Mouse (Mus musculus): ENCODE results near the gene Zswim4. TPM values are rescaled to one million over a fixed set of nuclear protein-coding genes. Genes with fewer than 3 reads are reported as not detected.

Zswim4 gene
- polyA plus RNA-seq, 1 experiment from 2014 or later, result 16.0 TPM

DNA sequence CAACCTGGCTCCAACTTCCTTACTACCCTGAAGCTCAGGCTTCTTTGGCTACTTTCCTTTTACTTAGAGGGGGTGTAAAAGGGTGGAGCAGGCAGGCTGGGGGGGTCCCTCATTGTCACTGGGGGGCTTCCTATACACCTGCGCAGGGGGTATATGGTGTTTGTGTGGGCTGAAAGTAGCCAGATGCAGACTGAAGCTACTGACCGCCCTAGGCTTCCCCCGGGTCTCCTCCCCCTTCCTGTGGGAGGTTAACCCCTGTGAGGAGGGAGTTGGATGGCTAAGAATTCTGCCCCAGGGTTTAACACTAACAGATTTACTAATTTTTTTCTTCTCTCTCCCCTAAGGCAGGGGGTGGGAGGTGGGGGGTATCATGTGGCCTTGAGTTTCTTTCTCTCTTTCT lies 60.3 kb downstream of the Zswim4 start:
- Histone ChIP-seq H3K36me3 (peaks cover 41% of the 10 kb centered on the region), H3K27ac (replicated peaks) (no peak overlapping the region), H3K27me3 (replicated peaks) (no peaks in the 10 kb centered on the region), H3K9ac (replicated peaks) (no peak overlapping the region), H3K4me1 (peaks cover 49% of the 10 kb centered on the region), H3K4me2 (no peak overlapping the region), H3K4me3 (replicated peaks) (no peak overlapping the region), H3K9me3 (replicated peaks) (no peaks in the 10 kb centered on the region)
- no peak for ATAC-seq (ENCODE audit: low FRiP score)
- 48% methylated on average over 3 of the region's 3 CpGs for WGBS

GRCm38 (mm10) chr8:84173861-84174260 lies 63.0 kb downstream of the Zswim4 start:
- WGBS, result 88% methylated on average over 6 of the region's 6 CpGs
- H3K9me3 ChIP-seq (replicated peaks), result no peaks in the 10 kb centered on the region
- ATAC-seq (ENCODE audit: low FRiP score), result no peak
- no peak overlapping the region for H3K9ac ChIP-seq (replicated peaks)
- H3K36me3 ChIP-seq, result peaks cover 53% of the 10 kb centered on the region
- H3K4me1 ChIP-seq, result peaks cover 22% of the 10 kb centered on the region
- no peaks in the 10 kb centered on the region for H3K27me3 ChIP-seq (replicated peaks)
- no peak overlapping the region for H3K27ac ChIP-seq (replicated peaks)
- H3K4me2 ChIP-seq, result no peak overlapping the region
- H3K4me3 ChIP-seq (replicated peaks), result no peak overlapping the region

DNA sequence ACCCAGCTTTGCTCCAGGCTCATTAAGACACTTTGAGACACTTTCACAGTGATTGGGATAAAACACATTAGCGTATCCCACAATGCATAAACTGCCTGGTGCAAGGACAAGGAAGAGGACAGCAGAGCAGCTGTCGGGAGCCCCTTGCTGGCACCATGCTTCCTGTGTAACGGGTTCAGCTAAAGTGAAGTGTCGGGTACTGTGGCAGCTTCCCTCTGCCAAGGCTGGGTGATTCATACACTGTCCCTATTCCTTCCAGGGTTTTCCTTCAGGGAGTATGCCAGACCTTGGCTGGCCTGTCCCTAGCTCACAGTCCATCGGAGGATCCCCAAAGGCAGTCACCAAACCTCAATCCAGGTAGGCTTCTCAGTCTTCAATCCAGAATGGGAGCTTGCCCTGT lies 66.8 kb downstream of the Zswim4 start:
- Histone ChIP-seq H3K4me1 (0 out of 2 replicates have a peak, but pooled peaks cover 4% of the 10 kb centered on the region), H3K27ac (replicated peaks) (no peak overlapping the region), H3K27me3 (replicated peaks) (no peaks in the 10 kb centered on the region), H3K9ac (replicated peaks) (no peak overlapping the region), H3K36me3 (peaks cover 40% of the 10 kb centered on the region), H3K4me2 (no peak overlapping the region), H3K4me3 (replicated peaks) (no peak overlapping the region), H3K9me3 (replicated peaks) (no peaks in the 10 kb centered on the region)
- 86% methylated on average over 5 of the region's 5 CpGs for WGBS
- ATAC-seq (ENCODE audit: low FRiP score), result no peak

DNA sequence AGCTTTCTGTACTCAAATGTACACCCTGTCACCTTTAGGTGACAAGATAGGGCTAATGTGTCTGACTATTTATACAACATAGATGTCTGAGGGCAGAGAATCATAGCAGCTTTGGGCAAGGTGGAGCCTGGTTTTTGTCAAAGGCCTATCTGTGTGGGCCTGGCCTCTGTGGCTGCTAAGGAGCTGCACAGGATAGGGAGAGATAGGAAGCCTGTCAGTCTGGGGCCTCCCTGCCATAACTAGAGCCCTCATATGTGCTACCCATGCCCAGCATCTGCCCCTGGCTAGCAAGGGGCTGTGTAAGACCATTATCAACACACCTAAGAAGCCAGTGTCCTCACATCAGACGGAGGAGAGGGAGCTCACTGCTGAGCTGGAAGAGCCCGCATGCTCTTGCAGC lies 69.2 kb downstream of the Zswim4 start:
- WGBS, result 84% methylated on average over 2 of the region's 2 CpGs
- peaks cover 24% of the 10 kb centered on the region for H3K36me3 ChIP-seq
- no peak for ATAC-seq (ENCODE audit: low FRiP score)
- H3K4me2 ChIP-seq, result no peak overlapping the region
- no peak overlapping the region for H3K4me3 ChIP-seq (replicated peaks)
- no peaks in the 10 kb centered on the region for H3K27me3 ChIP-seq (replicated peaks)
- H3K9me3 ChIP-seq (replicated peaks), result no peaks in the 10 kb centered on the region
- no peak overlapping the region for H3K9ac ChIP-seq (replicated peaks)
- no peaks in the 10 kb centered on the region for H3K4me1 ChIP-seq
- no peak overlapping the region for H3K27ac ChIP-seq (replicated peaks)

MicroRNAs encoded within 50 kb of the gene (microRNA counts, 519-probe panel; counts per million panel counts)
- microRNA mmu-miR-181c (2,870 counts per million, percentile 69 among the panel's probes with 10 or more counts), microRNA mmu-miR-23a (3,309 counts per million, percentile 81 among the panel's probes with 10 or more counts), microRNA mmu-miR-27a (3,457 counts per million, percentile 84 among the panel's probes with 10 or more counts)

Small RNA genes within 50 kb of the gene (microRNA-seq; reads per million reads assigned to microRNA genes)
- gene Mir181c, result 9,547 reads per million, percentile 97 among the genes with 10 or more reads in this experiment
- 4,849 reads per million, percentile 93 among the genes with 10 or more reads in this experiment for gene Mir181d
- 3,907 reads per million, percentile 91 among the genes with 10 or more reads in this experiment for gene Mir23a
- gene Mir24-2, result not detected
- gene Mir27a, result 51.1 reads per million, percentile 44 among the genes with 10 or more reads in this experiment
- gene Mir3074-2, result not detected

Other genes starting within 250 kb of the Zswim4 start
- 7.9 and 8.4 TPM in 2 replicates for gene Samd1, start 239.4 kb downstream of the Zswim4 start, polyA plus RNA-seq (2015; fragmentation: Nextera tagmentation; extraction: Ambion mirVana)
- 0.82 and 1.2 TPM in 2 replicates for gene 1700067K01Rik, start 235.6 kb downstream of the Zswim4 start, polyA plus RNA-seq (2015; fragmentation: Nextera tagmentation; extraction: Ambion mirVana)
- gene 2210011C24Rik, start 224.9 kb downstream of the Zswim4 start, polyA plus RNA-seq (2015; fragmentation: Nextera tagmentation; extraction: Ambion mirVana), result 0.69 and 1.6 TPM in 2 replicates
- gene Palm3, start 215.6 kb downstream of the Zswim4 start, polyA plus RNA-seq (2015; fragmentation: Nextera tagmentation; extraction: Ambion mirVana), result 14.1 and 17.0 TPM in 2 replicates
- gene Il27ra, start 194.5 kb downstream of the Zswim4 start, polyA plus RNA-seq (2015; fragmentation: Nextera tagmentation; extraction: Ambion mirVana), result 0.37 and 1.7 TPM in 2 replicates
- 1.0 and 1.4 TPM in 2 replicates for gene Rln3, start 192.1 kb downstream of the Zswim4 start, polyA plus RNA-seq (2015; fragmentation: Nextera tagmentation; extraction: Ambion mirVana)
- 1.4 and 1.8 TPM in 2 replicates for gene Gm10643, start 171.9 kb downstream of the Zswim4 start, polyA plus RNA-seq (2015; fragmentation: Nextera tagmentation; extraction: Ambion mirVana)
- gene Rfx1, start 170.2 kb downstream of the Zswim4 start, polyA plus RNA-seq (2015; fragmentation: Nextera tagmentation; extraction: Ambion mirVana), result 8.7 and 9.5 TPM in 2 replicates
- gene Dcaf15, start 132.3 kb downstream of the Zswim4 start, polyA plus RNA-seq (2015; fragmentation: Nextera tagmentation; extraction: Ambion mirVana), result 18.5 and 21.6 TPM in 2 replicates
- 0.47 and 0.49 TPM in 2 replicates for gene Podnl1, start 111.1 kb downstream of the Zswim4 start, polyA plus RNA-seq (2015; fragmentation: Nextera tagmentation; extraction: Ambion mirVana)
- 41.3 and 43.7 TPM in 2 replicates for gene Cc2d1a, start 89.1 kb downstream of the Zswim4 start, polyA plus RNA-seq (2015; fragmentation: Nextera tagmentation; extraction: Ambion mirVana)
- 2.0 and 2.6 TPM in 2 replicates for gene 4930432K21Rik, start 89.0 kb downstream of the Zswim4 start, polyA plus RNA-seq (2015; fragmentation: Nextera tagmentation; extraction: Ambion mirVana)
- gene Nanos3, start 51.8 kb downstream of the Zswim4 start, polyA plus RNA-seq (2015; fragmentation: Nextera tagmentation; extraction: Ambion mirVana), result 7.4 and 11.9 TPM in 2 replicates
- gene D8Ertd738e, start 12.7 kb upstream of the Zswim4 start, polyA plus RNA-seq (2015; fragmentation: Nextera tagmentation; extraction: Ambion mirVana), result 263 and 280 TPM in 2 replicates
- gene Mri1, start 20.3 kb upstream of the Zswim4 start, polyA plus RNA-seq (2015; fragmentation: Nextera tagmentation; extraction: Ambion mirVana), result 51.5 and 58.8 TPM in 2 replicates
- 22.1 and 23.0 TPM in 2 replicates for gene Ccdc130, start 33.3 kb upstream of the Zswim4 start, polyA plus RNA-seq (2015; fragmentation: Nextera tagmentation; extraction: Ambion mirVana)
- gene Cacna1a, start 151.4 kb upstream of the Zswim4 start, polyA plus RNA-seq (2015; fragmentation: Nextera tagmentation; extraction: Ambion mirVana), result 18.3 and 23.6 TPM in 2 replicates